Mouse (Mus musculus): ENCODE data around the gene Ppp1r14b. TPM values are rescaled to one million over a fixed set of nuclear protein-coding genes. Genes with fewer than 3 reads are reported as not detected.

Ppp1r14b gene
- polyA plus RNA-seq, 1 experiment from 2014 or later: 60.5 TPM

GRCm38 (mm10) chr19:6971644-6972043 is 3.1 kb upstream of the Ppp1r14b start:
- DNase-seq (ENCODE audit: low spot score): no peak
- no peak overlapping the region for H3K9ac ChIP-seq (replicated peaks; ENCODE audit: low read depth)

DNA sequence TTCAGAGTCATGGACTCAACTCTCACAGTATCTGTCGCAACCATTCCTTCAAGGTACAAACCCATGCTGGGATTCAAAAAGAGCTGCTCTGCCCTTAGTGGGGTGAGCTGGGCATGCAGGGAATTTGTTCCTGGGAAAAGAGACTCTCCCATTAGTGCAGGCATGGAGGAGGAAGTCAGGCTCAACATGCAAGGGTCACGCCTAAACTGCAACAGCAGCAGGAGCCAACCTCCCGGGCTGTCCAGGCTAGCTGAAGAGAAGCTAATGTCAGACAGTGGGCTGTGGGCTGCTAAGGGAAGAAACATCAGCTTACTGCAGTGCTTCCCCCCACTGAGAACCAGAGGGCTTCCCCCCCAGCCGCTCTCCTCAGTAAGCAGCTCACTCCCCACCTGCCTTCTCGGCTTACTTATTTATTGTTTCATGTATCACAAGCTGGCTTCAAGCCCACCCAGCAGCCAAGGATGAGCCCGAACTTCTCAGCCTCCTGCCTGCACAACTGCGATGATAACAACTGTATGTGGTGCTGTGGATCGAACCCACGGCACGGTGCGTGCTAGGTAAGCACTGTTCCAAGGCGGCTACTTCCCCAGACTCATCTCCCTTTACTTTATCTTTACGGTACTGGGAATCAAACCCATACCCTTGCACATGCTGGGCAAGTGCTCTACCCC is 2.4 kb upstream of the Ppp1r14b start:
- H3K9ac ChIP-seq (replicated peaks; ENCODE audit: low read depth): no peak overlapping the region
- H3K4me1 ChIP-seq (ENCODE audit: insufficient read depth, low read depth, low read length): peaks cover 32% of the 10 kb centered on the region
- no peaks in the 10 kb centered on the region for H3K9me3 ChIP-seq (ENCODE audit: low read length)
- H3K4me2 ChIP-seq (replicated peaks; ENCODE audit: low read depth, low read length): no peak overlapping the region
- H3K27me3 ChIP-seq (replicated peaks; ENCODE audit: insufficient read depth, low read length): no peaks in the 10 kb centered on the region
- H3K27ac ChIP-seq (ENCODE audit: low read length): no peak overlapping the region
- ATAC-seq (no peak), DNase-seq (ENCODE audit: low spot score) (no peak)
- TF ChIP-seq EP300 (IDR thresholded peaks at IDR 0.05): no peak
- no peak for TF ChIP-seq CTCF (IDR thresholded peaks at IDR 0.05)
- WGBS: 75% methylated on average over 13 of the region's 13 CpGs
- H3K36me3 ChIP-seq (ENCODE audit: insufficient read depth, low read length): no peaks in the 10 kb centered on the region
- no peak overlapping the region for H3K4me3 ChIP-seq (ENCODE audit: low read depth, low read length)

More at GRCm38 (mm10) chr19:6971644-6972043, 3.1 kb upstream of the Ppp1r14b start:
- TF ChIP-seq CTCF (IDR thresholded peaks at IDR 0.05): no peak
- TF ChIP-seq EP300 (IDR thresholded peaks at IDR 0.05): no peak
- H3K27me3 ChIP-seq (replicated peaks; ENCODE audit: insufficient read depth, low read length): no peaks in the 10 kb centered on the region
- H3K4me1 ChIP-seq (ENCODE audit: insufficient read depth, low read depth, low read length): peaks cover 30% of the 10 kb centered on the region
- H3K27ac ChIP-seq (ENCODE audit: low read length): no peak overlapping the region
- no peak overlapping the region for H3K4me2 ChIP-seq (replicated peaks; ENCODE audit: low read depth, low read length)
- WGBS: 27% methylated on average over 6 of the region's 6 CpGs
- H3K4me3 ChIP-seq (ENCODE audit: low read depth, low read length): no peak overlapping the region
- no peaks in the 10 kb centered on the region for H3K9me3 ChIP-seq (ENCODE audit: low read length)
- ATAC-seq: no peak
- H3K36me3 ChIP-seq (ENCODE audit: insufficient read depth, low read length): no peaks in the 10 kb centered on the region

DNA sequence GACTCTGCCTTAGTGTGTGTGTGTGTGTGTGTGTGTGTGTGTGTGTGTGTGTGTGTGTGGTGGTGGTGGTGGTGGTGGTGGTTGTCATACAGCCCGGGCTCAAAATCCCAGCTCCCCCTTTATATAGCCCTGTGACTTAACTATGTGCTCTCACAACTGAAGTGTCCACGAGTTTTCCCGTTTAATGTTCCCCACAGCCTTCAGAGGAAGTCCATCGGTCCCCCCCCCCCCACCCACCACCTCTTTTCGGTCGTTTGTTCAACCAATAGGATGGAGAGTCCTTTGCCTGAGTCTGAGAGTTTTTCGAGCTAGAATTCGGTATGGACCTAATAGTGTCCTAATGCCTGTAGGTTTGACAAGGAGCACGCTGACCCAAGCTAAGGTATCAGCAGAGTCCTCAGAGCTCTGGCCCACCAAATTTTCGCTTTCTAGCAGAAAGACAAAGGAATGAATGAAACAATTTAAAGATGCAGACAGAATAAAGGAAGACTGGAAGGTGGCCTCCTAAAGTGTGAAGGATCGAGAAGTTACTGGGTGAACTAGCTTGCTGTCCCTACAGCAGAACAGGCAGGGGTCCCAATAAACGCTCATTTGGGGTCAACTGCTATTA is 1.1 kb upstream of the Ppp1r14b start:
- Histone ChIP-seq H3K4me2 (replicated peaks; ENCODE audit: low read depth, low read length) (peak overlapping the region; percentile 88), H3K4me1 (ENCODE audit: insufficient read depth, low read depth, low read length) (peaks cover 22% of the 10 kb centered on the region), H3K27ac (ENCODE audit: low read length) (no peak overlapping the region), H3K27me3 (replicated peaks; ENCODE audit: insufficient read depth, low read length) (no peaks in the 10 kb centered on the region), H3K9ac (replicated peaks; ENCODE audit: low read depth) (no peak overlapping the region), H3K4me3 (ENCODE audit: low read depth, low read length) (peak overlapping the region; percentile 64; the same call in 1 of the 2 replicates), H3K36me3 (ENCODE audit: insufficient read depth, low read length) (no peaks in the 10 kb centered on the region), H3K9me3 (ENCODE audit: low read length) (no peaks in the 10 kb centered on the region)
- TF ChIP-seq EP300 (IDR thresholded peaks at IDR 0.05) (no peak), CTCF (IDR thresholded peaks at IDR 0.05) (no peak)
- ATAC-seq (no peak), DNase-seq (ENCODE audit: low spot score) (no peak)
- WGBS: 20% methylated on average over 12 of the region's 12 CpGs

GRCm38 (mm10) chr19:6975537-6976521 is 1.1 kb downstream of the Ppp1r14b start, which contains the start of gene Plcb3:
Gene Plcb3 (minus strand): TSS chr19:6976470.
- Histone ChIP-seq H3K4me2 (replicated peaks; ENCODE audit: low read depth, low read length) (peak within 1 kb of the TSS; percentile 88), H3K9me3 (ENCODE audit: low read length) (no peaks in the 10 kb centered on the region), H3K27ac (ENCODE audit: low read length) (peak within 1 kb of the TSS; percentile 39), H3K4me1 (ENCODE audit: insufficient read depth, low read depth, low read length) (peaks cover 12% of the 10 kb centered on the region), H3K36me3 (ENCODE audit: insufficient read depth, low read length) (no peaks in the 10 kb centered on the region), H3K9ac (replicated peaks; ENCODE audit: low read depth) (peak within 1 kb of the TSS; percentile 52), H3K4me3 (ENCODE audit: low read depth, low read length) (peak within 1 kb of the TSS; percentile 64), H3K27me3 (replicated peaks; ENCODE audit: insufficient read depth, low read length) (no peaks in the 10 kb centered on the region)
- peak; percentile 84 for DNase-seq (ENCODE audit: low spot score)
- WGBS: 0% methylated on average over 16 of the region's 16 CpGs
- peak; percentile 57 for TF ChIP-seq CTCF (IDR thresholded peaks at IDR 0.05)
- 0 out of 2 replicates have a peak, but pooled peaks have one; percentile 14 for TF ChIP-seq EP300 (IDR thresholded peaks at IDR 0.05)
- no peak for ATAC-seq

GRCm38 (mm10) chr19:6977759-6978638 is 3.2 kb downstream of the Ppp1r14b start:
- Histone ChIP-seq H3K9ac (replicated peaks; ENCODE audit: low read depth) (no peak overlapping the region), H3K4me3 (ENCODE audit: low read depth, low read length) (no peak overlapping the region)

More at GRCm38 (mm10) chr19:6977759-6978638, 3.2 kb downstream of the Ppp1r14b start:
- Histone ChIP-seq H3K36me3 (ENCODE audit: insufficient read depth, low read length) (no peaks in the 10 kb centered on the region), H3K9me3 (ENCODE audit: low read length) (no peaks in the 10 kb centered on the region), H3K27me3 (replicated peaks; ENCODE audit: insufficient read depth, low read length) (no peaks in the 10 kb centered on the region), H3K4me2 (replicated peaks; ENCODE audit: low read depth, low read length) (no peak overlapping the region), H3K4me1 (ENCODE audit: insufficient read depth, low read depth, low read length) (peaks cover 16% of the 10 kb centered on the region), H3K27ac (ENCODE audit: low read length) (no peak overlapping the region)
- 76% methylated on average over 13 of the region's 13 CpGs for WGBS
- no peak for DNase-seq (ENCODE audit: low spot score)
- no peak for TF ChIP-seq CTCF (IDR thresholded peaks at IDR 0.05)
- TF ChIP-seq EP300 (IDR thresholded peaks at IDR 0.05): no peak
- ATAC-seq: no peak

Measured in lung, postnatal 0 days (tissue).